In the genomic region with DNA sequence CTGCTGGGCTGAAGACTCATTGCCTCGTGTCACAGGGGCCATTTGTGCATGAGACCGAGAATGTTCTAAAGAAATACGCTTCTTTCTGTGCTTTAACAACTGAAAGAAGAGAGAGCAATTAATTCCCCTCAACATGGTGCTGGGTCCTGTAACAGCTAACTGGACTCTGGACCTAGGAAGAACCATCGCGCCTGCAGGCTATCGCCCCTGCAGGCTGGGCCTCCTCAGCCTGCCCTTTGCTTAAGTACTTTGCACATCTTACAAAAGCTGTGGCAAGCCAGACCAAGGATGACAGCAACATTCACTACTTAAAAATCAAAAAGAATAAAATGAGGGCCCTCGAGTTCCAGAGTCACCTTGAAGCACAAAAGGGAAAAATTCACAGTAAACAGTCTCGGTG, we compare ENCODE assay signal across 24 mouse cellular contexts.
DNase-seq lines count a peak whose midpoint lies in the region; ATAC-seq and TF ChIP-seq lines count a peak whose summit lies in the region.
"Had no signal": no experiment of that assay in that cellular context is flagged by ENCODE, and none has a peak within 500 bp of the region (broad histone marks: within the 10 kb centered on the region; RNA-seq: fewer than 3 reads in every experiment).

No protein-coding gene starts in this region.

- no peak for TF ChIP-seq POLR2A in heart, adult 2 months (IDR thresholded peaks at IDR 0.05; ENCODE audit: insufficient read depth, low read depth, low read length)

- no peak overlapping the region for H3K4me2 ChIP-seq in intestine, postnatal 0 days (replicated peaks; ENCODE audit: low read depth)
- no peak overlapping the region for H3K4me2 ChIP-seq in intestine, embryonic 16.5 days (ENCODE audit: low read depth, low read length)
- H3K4me2 ChIP-seq: embryonic facial prominence, embryonic 12.5 days; forebrain, embryonic 13.5 days; forebrain, embryonic 15.5 days had no signal

- H3K4me1 ChIP-seq in heart, adult 2 months (ENCODE audit: control insufficient read depth, insufficient read depth, low read length): no peaks in the 10 kb centered on the region
- no peaks in the 10 kb centered on the region; the same call in 1 of the 2 replicates for H3K4me1 ChIP-seq in intestine, postnatal 0 days (replicated peaks; ENCODE audit: control insufficient read depth, insufficient read depth, low read length)
- H3K4me1 ChIP-seq in intestine, embryonic 16.5 days (ENCODE audit: control insufficient read depth, insufficient read depth, low read length): no peaks in the 10 kb centered on the region
- H3K4me1 ChIP-seq: embryonic facial prominence, embryonic 12.5 days; forebrain, embryonic 13.5 days had no signal

- 84% methylated on average over 8 of the region's 8 CpGs for WGBS in heart, adult 2 months
- WGBS in intestine, postnatal 0 days: 71% methylated on average over 8 of the region's 8 CpGs
- 83% methylated on average over 8 of the region's 8 CpGs for WGBS in intestine, embryonic 16.5 days

- H3K9me3 ChIP-seq in intestine, postnatal 0 days (ENCODE audit: control insufficient read depth): no peaks in the 10 kb centered on the region
- H3K9me3 ChIP-seq in intestine, embryonic 16.5 days (ENCODE audit: control insufficient read depth, low read length): no peaks in the 10 kb centered on the region
- H3K9me3 ChIP-seq: embryonic facial prominence, embryonic 10.5 days; embryonic facial prominence, embryonic 12.5 days; forebrain, embryonic 13.5 days; forebrain, embryonic 15.5 days; G1E had no signal

- peak; percentile 78 for ATAC-seq in intestine, postnatal 0 days
- ATAC-seq in intestine, embryonic 16.5 days: no peak
- ATAC-seq: activated CD4-positive, CD25-positive, alpha-beta regulatory T cell, adult 4 months; CD4-positive, CD25-positive, alpha-beta regulatory T cell, adult 4 months; forebrain, embryonic 13.5 days; forebrain, embryonic 15.5 days; Patski had no signal

- H3K27me3 ChIP-seq in heart, adult 2 months (ENCODE audit: control insufficient read depth, insufficient read depth, low read length): no peaks in the 10 kb centered on the region
- no peaks in the 10 kb centered on the region for H3K27me3 ChIP-seq in intestine, postnatal 0 days (replicated peaks; ENCODE audit: control insufficient read depth, insufficient read depth, low read length)
- H3K27me3 ChIP-seq in intestine, embryonic 16.5 days (replicated peaks; ENCODE audit: control insufficient read depth, insufficient read depth, low read length): no peaks in the 10 kb centered on the region
- H3K27me3 ChIP-seq: CH12.LX; embryonic facial prominence, embryonic 12.5 days; forebrain, embryonic 13.5 days; forebrain, embryonic 15.5 days; Patski had no signal

- intact Hi-C loops in heart, adult 2 months (cut with DNase I): no loop called here

- H3K27ac ChIP-seq in heart, adult 2 months: no peak overlapping the region
- no peak overlapping the region for H3K27ac ChIP-seq in intestine, postnatal 0 days (ENCODE audit: low read depth, low read length)
- no peak overlapping the region for H3K27ac ChIP-seq in intestine, embryonic 16.5 days (ENCODE audit: low read length)
- H3K27ac ChIP-seq: embryonic facial prominence, embryonic 10.5 days; embryonic facial prominence, embryonic 12.5 days; forebrain, embryonic 13.5 days; forebrain, embryonic 15.5 days had no signal

- H3K9ac ChIP-seq in heart, adult 2 months (ENCODE audit: low read depth, low read length): no peak overlapping the region
- H3K9ac ChIP-seq in intestine, postnatal 0 days (ENCODE audit: low read depth, low read length): no peak overlapping the region
- H3K9ac ChIP-seq in intestine, embryonic 16.5 days (ENCODE audit: low read depth, low read length): no peak overlapping the region
- H3K9ac ChIP-seq: embryonic facial prominence, embryonic 12.5 days; forebrain, embryonic 13.5 days; forebrain, embryonic 15.5 days had no signal

- DNase-seq in heart, adult 11 months: peak; percentile 55
- DNase-seq in heart, adult 2 months: no peak
- peak; percentile 4 for DNase-seq in kidney, adult 9 months
- no peak for DNase-seq in kidney, adult 18-20 months
- DNase-seq: adrenal gland, adult 8-10 months; adrenal gland, postnatal 14 days; adrenal gland, postnatal 36 days; B cell, adult 2 months; cerebellum, adult 11-12 months; cerebellum, adult 2 months; cerebellum, adult 9-10 months; cerebellum, postnatal 10 days; cerebellum, postnatal 25 days had no signal

- H3K36me3 ChIP-seq in heart, adult 2 months (ENCODE audit: control insufficient read depth, insufficient read depth, low read length): no peaks in the 10 kb centered on the region
- H3K36me3 ChIP-seq in intestine, postnatal 0 days (ENCODE audit: control insufficient read depth, insufficient read depth): no peaks in the 10 kb centered on the region
- H3K36me3 ChIP-seq in intestine, embryonic 16.5 days (ENCODE audit: control insufficient read depth, insufficient read depth, low read length): no peaks in the 10 kb centered on the region
- H3K36me3 ChIP-seq: embryonic facial prominence, embryonic 10.5 days; embryonic facial prominence, embryonic 12.5 days; forebrain, embryonic 15.5 days; G1E had no signal

- TF ChIP-seq EP300 in heart, adult 2 months (IDR thresholded peaks at IDR 0.05; ENCODE audit: insufficient read depth, low read depth, low read length): no peak

- no peaks in the 10 kb centered on the region for H3K79me2 ChIP-seq in heart, adult 2 months (replicated peaks; ENCODE audit: control insufficient read depth, insufficient read depth, low read length)

- TF ChIP-seq CTCF in heart, adult 2 months (IDR thresholded peaks at IDR 0.05): no peak
- no peak for TF ChIP-seq CTCF in intestine, postnatal 0 days (IDR thresholded peaks at IDR 0.05; ENCODE audit: low read depth)

- H3K4me3 ChIP-seq in heart, adult 2 months: no peak overlapping the region
- no peak overlapping the region for H3K4me3 ChIP-seq in intestine, postnatal 0 days (ENCODE audit: low read depth, low read length)
- H3K4me3 ChIP-seq in intestine, embryonic 16.5 days (ENCODE audit: low read length): no peak overlapping the region
- H3K4me3 ChIP-seq: embryonic facial prominence, embryonic 10.5 days; embryonic facial prominence, embryonic 12.5 days; forebrain, embryonic 13.5 days; forebrain, embryonic 15.5 days had no signal

Comparison
In these comparisons a context has a peak if more than half of its experiments do, and no peak if none do; other contexts are left out.
1. DNase-seq: peak in heart, adult 11 months (single experiment) and kidney, adult 9 months (single experiment); none in heart, adult 2 months (0 of 2) and kidney, adult 18-20 months (single experiment).